Mouse (Mus musculus): ENCODE measurements around the gene Il22ra1.
"Not testable (repeated sequence)": the region's sequence is repeated elsewhere in the genome, so short reads cannot be mapped to it uniquely, and the experiment has no call there.

The Il22ra1 gene

GRCm38 (mm10) chr4:135727817-135728216 lies at the start of gene Il22ra1:
TSS of gene Il22ra1 (plus strand) at chr4:135728172.
- no peak for DNase-seq (ENCODE audit: low read depth in 1 of 2, low spot score in 2 of 2)

- DNase-seq (ENCODE audit: low read depth in 1 of 2, low spot score in 2 of 2): peak; percentile 40 to 54
Measured at GRCm38 (mm10) chr4:135679316-135679715, 48.7 kb upstream of the Il22ra1 start.

- DNase-seq (ENCODE audit: low read depth in 1 of 2, low spot score in 2 of 2): no peak
Measured at GRCm38 (mm10) chr4:135681789-135682188, 46.2 kb upstream of the Il22ra1 start.

- no peak for DNase-seq (ENCODE audit: low read depth in 1 of 2, low spot score in 2 of 2)
Measured at GRCm38 (mm10) chr4:135683553-135683952, 44.4 kb upstream of the Il22ra1 start.

GRCm38 (mm10) chr4:135684731-135685130 lies 43.2 kb upstream of the Il22ra1 start:
- no peak for DNase-seq (ENCODE audit: low read depth in 1 of 2, low spot score in 2 of 2)

- DNase-seq (ENCODE audit: low read depth in 1 of 2, low spot score in 2 of 2): no peak
Measured at GRCm38 (mm10) chr4:135685906-135686567, 41.9 kb upstream of the Il22ra1 start, which contains the start of gene Ifnlr1. TSS of gene Ifnlr1 (plus strand) at chr4:135686287.

- no peak for DNase-seq (ENCODE audit: low read depth in 1 of 2, low spot score in 2 of 2)
Measured at GRCm38 (mm10) chr4:135686568-135686953, 41.4 kb upstream of the Il22ra1 start.

- DNase-seq (ENCODE audit: low read depth in 1 of 2, low spot score in 2 of 2): no peak
Measured at GRCm38 (mm10) chr4:135689797-135690196, 38.2 kb upstream of the Il22ra1 start.

- no peak for DNase-seq (ENCODE audit: low read depth in 1 of 2, low spot score in 2 of 2)
Measured at GRCm38 (mm10) chr4:135690241-135690640, 37.7 kb upstream of the Il22ra1 start.

- DNase-seq (ENCODE audit: low read depth in 1 of 2, low spot score in 2 of 2): no peak
Measured at GRCm38 (mm10) chr4:135692916-135693315, 35.1 kb upstream of the Il22ra1 start.

GRCm38 (mm10) chr4:135698498-135698897 lies 29.5 kb upstream of the Il22ra1 start:
- no peak for DNase-seq (ENCODE audit: low read depth in 1 of 2, low spot score in 2 of 2)

GRCm38 (mm10) chr4:135703497-135703896 lies 24.5 kb upstream of the Il22ra1 start:
- DNase-seq (ENCODE audit: low read depth in 1 of 2, low spot score in 2 of 2): no peak

- DNase-seq (ENCODE audit: low read depth in 1 of 2, low spot score in 2 of 2): no peak
Measured at GRCm38 (mm10) chr4:135704016-135704415, 24.0 kb upstream of the Il22ra1 start.

- no peak for DNase-seq (ENCODE audit: low read depth in 1 of 2, low spot score in 2 of 2)
Measured at GRCm38 (mm10) chr4:135706045-135706444, 21.9 kb upstream of the Il22ra1 start.

GRCm38 (mm10) chr4:135709072-135709564 lies 18.9 kb upstream of the Il22ra1 start:
- DNase-seq (ENCODE audit: low read depth in 1 of 2, low spot score in 2 of 2): peak; percentile 36 to 71

GRCm38 (mm10) chr4:135709621-135710020 lies 18.4 kb upstream of the Il22ra1 start:
- no peak for DNase-seq (ENCODE audit: low read depth in 1 of 2, low spot score in 2 of 2)

- DNase-seq (ENCODE audit: low read depth in 1 of 2, low spot score in 2 of 2): no peak
Measured at GRCm38 (mm10) chr4:135710392-135710791, 17.6 kb upstream of the Il22ra1 start.

GRCm38 (mm10) chr4:135714776-135715175 lies 13.2 kb upstream of the Il22ra1 start:
- DNase-seq (ENCODE audit: low read depth in 1 of 2, low spot score in 2 of 2): no peak

GRCm38 (mm10) chr4:135716438-135716837 lies 11.5 kb upstream of the Il22ra1 start:
- DNase-seq (ENCODE audit: low read depth in 1 of 2, low spot score in 2 of 2): not testable (repeated sequence)

- no peak for DNase-seq (ENCODE audit: low read depth in 1 of 2, low spot score in 2 of 2)
Measured at GRCm38 (mm10) chr4:135722540-135723290, 5.3 kb upstream of the Il22ra1 start.

- no peak for DNase-seq (ENCODE audit: low read depth in 1 of 2, low spot score in 2 of 2)
Measured at GRCm38 (mm10) chr4:135726416-135726815, 1.6 kb upstream of the Il22ra1 start.

- DNase-seq (ENCODE audit: low read depth in 1 of 2, low spot score in 2 of 2): no peak
Measured at GRCm38 (mm10) chr4:135730204-135730603, 2.2 kb downstream of the Il22ra1 start.

Measured in monocyte, adult 2 months (primary cell).